Mouse (Mus musculus): ENCODE measurements at regions not wholly inside any gene's neighbourhood (a gene's known extent, or its start where the extent isn't known, plus 50 kb on each side); places are given as distances from the start of the nearest gene placed in this dataset.

GRCm38 (mm10) chr1:144307017-144307853, 58.2 kb upstream of the Rgs1 start:
- no peaks in the 10 kb centered on the region for H3K9me3 ChIP-seq (ENCODE audit: low read depth, low read length)
- TF ChIP-seq CTCF (IDR thresholded peaks at IDR 0.05; ENCODE audit: low read depth) = no peak
- H3K9ac ChIP-seq = no peak overlapping the region
- DNase-seq = no peak
- no peak overlapping the region for H3K4me3 ChIP-seq (ENCODE audit: low read depth, low read length)
- H3K4me2 ChIP-seq = no peak overlapping the region
- no peaks in the 10 kb centered on the region for H3K4me1 ChIP-seq (ENCODE audit: insufficient read depth)
- no peak for ATAC-seq (ENCODE audit: insufficient read depth)
- no peak overlapping the region for H3K27ac ChIP-seq (ENCODE audit: low read depth)
- no peaks in the 10 kb centered on the region for H3K36me3 ChIP-seq (ENCODE audit: insufficient read depth)
- no peaks in the 10 kb centered on the region for H3K27me3 ChIP-seq (ENCODE audit: insufficient read depth, low read length)
- WGBS = 83% methylated on average over 7 of the region's 7 CpGs

GRCm38 (mm10) chr1:144306284-144306683, 57.2 kb upstream of the Rgs1 start:
- no peaks in the 10 kb centered on the region for H3K4me1 ChIP-seq (ENCODE audit: insufficient read depth)
- H3K27me3 ChIP-seq (ENCODE audit: insufficient read depth, low read length) = no peaks in the 10 kb centered on the region
- TF ChIP-seq CTCF (IDR thresholded peaks at IDR 0.05; ENCODE audit: low read depth) = no peak
- ATAC-seq (ENCODE audit: insufficient read depth) = peak; percentile 81
- no peak overlapping the region for H3K27ac ChIP-seq (ENCODE audit: low read depth)
- no peak overlapping the region for H3K4me3 ChIP-seq (ENCODE audit: low read depth, low read length)
- no peaks in the 10 kb centered on the region for H3K36me3 ChIP-seq (ENCODE audit: insufficient read depth)
- H3K4me2 ChIP-seq = no peak overlapping the region
- H3K9ac ChIP-seq = no peak overlapping the region
- no peaks in the 10 kb centered on the region for H3K9me3 ChIP-seq (ENCODE audit: low read depth, low read length)
- DNase-seq = no peak
- 42% methylated on average over 2 of the region's 2 CpGs for WGBS

- no peak for TF ChIP-seq CTCF (IDR thresholded peaks at IDR 0.05; ENCODE audit: low read depth)
- Histone ChIP-seq H3K4me2 (no peak overlapping the region), H3K9me3 (ENCODE audit: low read depth, low read length) (no peaks in the 10 kb centered on the region), H3K27me3 (ENCODE audit: insufficient read depth, low read length) (no peaks in the 10 kb centered on the region), H3K36me3 (ENCODE audit: insufficient read depth) (no peaks in the 10 kb centered on the region), H3K9ac (no peak overlapping the region), H3K4me3 (ENCODE audit: low read depth, low read length) (no peak overlapping the region), H3K27ac (ENCODE audit: low read depth) (no peak overlapping the region), H3K4me1 (ENCODE audit: insufficient read depth) (no peaks in the 10 kb centered on the region)
- ATAC-seq (ENCODE audit: insufficient read depth) = no peak
- no peak for DNase-seq
- 88% methylated on average over 2 of the region's 2 CpGs for WGBS
These were observed 51.6 kb upstream of the Rgs1 start for GRCm38 (mm10) chr1:144300670-144301069.

Data from lung, embryonic 14.5 days (tissue).